Mouse (Mus musculus): Measurements from ENCODE around the gene Slc44a5. TPM values are rescaled to one million over a fixed set of nuclear protein-coding genes. Genes with fewer than 3 reads are reported as not detected.

Gene Slc44a5
- total and polyA plus RNA-seq, 3 experiments: 0.14 to 0.25 TPM; not detected in 1

DNA sequence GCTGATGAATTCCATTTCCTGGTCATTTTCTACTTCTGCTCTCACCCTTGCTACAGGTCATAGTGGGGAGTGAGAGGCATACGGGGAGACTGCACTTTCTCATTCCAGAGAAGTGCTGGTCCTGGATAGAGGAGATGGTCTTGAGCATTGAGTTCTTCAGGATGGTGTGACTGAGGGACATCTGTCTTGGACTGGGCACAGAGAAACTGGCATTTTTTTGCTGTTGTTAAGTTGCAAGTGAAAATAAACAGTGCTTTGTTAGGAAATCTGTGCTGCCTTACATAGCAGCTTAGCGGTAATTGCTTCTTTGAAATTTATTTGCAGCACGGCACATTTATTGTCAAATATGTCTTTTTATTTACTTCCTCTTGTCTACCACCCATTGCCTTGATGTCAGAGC lies 154.0 kb downstream of the Slc44a5 start:
- WGBS: 94% methylated on average over 3 of the region's 3 CpGs
- no peak for DNase-seq
- TF ChIP-seq POLR2A (IDR thresholded peaks at IDR 0.05; ENCODE audit: insufficient read depth, low read depth, low read length) (no peak), CTCF (IDR thresholded peaks at IDR 0.05) (no peak), EP300 (IDR thresholded peaks at IDR 0.05; ENCODE audit: insufficient read depth, low read depth, low read length) (no peak)
- Histone ChIP-seq H3K4me3 (no peak overlapping the region), H3K9ac (ENCODE audit: low read depth, low read length) (no peak overlapping the region), H3K27me3 (ENCODE audit: control insufficient read depth, insufficient read depth, low read length) (no peaks in the 10 kb centered on the region), H3K36me3 (ENCODE audit: control insufficient read depth, insufficient read depth, low read length) (no peaks in the 10 kb centered on the region), H3K79me2 (replicated peaks; ENCODE audit: control insufficient read depth, insufficient read depth, low read length) (0 out of 2 replicates have a peak, but pooled peaks cover 2% of the 10 kb centered on the region), H3K27ac (no peak overlapping the region), H3K4me1 (ENCODE audit: control insufficient read depth, insufficient read depth, low read length) (no peaks in the 10 kb centered on the region)
- intact Hi-C loops (cut with DNase I): no loop called here

DNA sequence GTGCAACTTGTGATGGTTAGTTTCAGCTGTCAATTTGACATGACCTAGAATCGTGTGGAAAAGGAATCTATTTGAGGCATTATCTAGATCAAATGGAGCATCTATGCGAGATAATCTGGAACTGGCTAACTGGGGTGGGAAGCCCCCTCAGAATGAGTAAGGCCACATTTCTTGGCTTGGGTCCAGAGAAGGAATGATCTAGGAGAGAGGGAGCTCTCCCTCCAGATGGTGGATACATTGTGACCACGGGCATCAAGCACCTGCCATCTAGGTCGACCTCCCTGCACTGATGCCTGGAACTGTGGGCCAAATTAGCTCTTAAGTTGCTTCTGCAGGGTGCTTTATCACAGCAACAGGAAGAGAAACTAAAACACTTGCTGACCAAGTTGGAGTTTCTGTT lies 155.8 kb downstream of the Slc44a5 start:
- H3K36me3 ChIP-seq (ENCODE audit: control insufficient read depth, insufficient read depth, low read length): no peaks in the 10 kb centered on the region
- TF ChIP-seq CTCF (IDR thresholded peaks at IDR 0.05): no peak
- no peak for TF ChIP-seq EP300 (IDR thresholded peaks at IDR 0.05; ENCODE audit: insufficient read depth, low read depth, low read length)
- TF ChIP-seq POLR2A (IDR thresholded peaks at IDR 0.05; ENCODE audit: insufficient read depth, low read depth, low read length): no peak
- H3K27me3 ChIP-seq (ENCODE audit: control insufficient read depth, insufficient read depth, low read length): no peaks in the 10 kb centered on the region
- no peak for DNase-seq
- no peak overlapping the region for H3K4me3 ChIP-seq
- 49% methylated on average over 4 of the region's 4 CpGs for WGBS
- H3K79me2 ChIP-seq (replicated peaks; ENCODE audit: control insufficient read depth, insufficient read depth, low read length): 0 out of 2 replicates have a peak, but pooled peaks cover 2% of the 10 kb centered on the region
- intact Hi-C loops (cut with DNase I): no loop called here
- no peak overlapping the region for H3K27ac ChIP-seq
- no peaks in the 10 kb centered on the region for H3K4me1 ChIP-seq (ENCODE audit: control insufficient read depth, insufficient read depth, low read length)
- no peak overlapping the region for H3K9ac ChIP-seq (ENCODE audit: low read depth, low read length)

DNA sequence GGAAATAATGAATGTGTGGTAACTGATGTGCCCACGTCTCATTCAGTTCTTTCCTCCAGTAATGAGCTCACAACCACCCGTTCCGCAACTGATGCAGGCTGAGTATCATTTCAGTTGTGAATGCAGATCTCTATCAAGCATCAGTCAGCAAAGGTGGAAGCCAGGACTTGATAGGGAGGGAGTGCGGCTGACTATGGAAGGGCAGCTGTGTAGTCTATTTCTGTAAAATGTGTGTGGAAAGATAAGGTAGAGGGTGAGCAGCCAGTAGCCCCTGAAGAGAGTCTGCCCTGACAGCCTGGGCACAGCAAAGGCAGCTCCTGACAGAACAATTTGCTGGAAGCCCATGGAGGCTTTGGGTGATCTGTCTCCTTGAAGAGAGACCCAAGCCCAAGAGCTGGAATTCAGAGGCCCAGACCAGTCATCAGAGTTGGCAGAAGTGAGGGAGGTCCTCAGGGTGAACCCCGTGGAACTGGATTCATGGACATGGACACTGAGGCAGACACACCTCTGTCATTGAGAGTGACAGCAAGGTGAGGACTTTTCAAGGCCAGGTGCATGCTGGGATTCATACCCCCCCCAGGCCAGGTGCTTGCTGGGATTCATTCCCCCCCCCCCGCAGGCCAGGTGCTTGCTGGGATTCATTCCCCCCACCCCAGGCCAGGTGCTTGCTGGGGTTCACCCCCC lies 157.3 kb downstream of the Slc44a5 start:
- 0 out of 2 replicates have a peak, but pooled peaks cover 2% of the 10 kb centered on the region for H3K79me2 ChIP-seq (replicated peaks; ENCODE audit: control insufficient read depth, insufficient read depth, low read length)
- H3K4me1 ChIP-seq (ENCODE audit: control insufficient read depth, insufficient read depth, low read length): no peaks in the 10 kb centered on the region
- no peak for DNase-seq
- no peaks in the 10 kb centered on the region for H3K27me3 ChIP-seq (ENCODE audit: control insufficient read depth, insufficient read depth, low read length)
- no peak overlapping the region for H3K9ac ChIP-seq (ENCODE audit: low read depth, low read length)
- 66% methylated on average over 6 of the region's 6 CpGs for WGBS
- H3K4me3 ChIP-seq: no peak overlapping the region
- TF ChIP-seq EP300 (IDR thresholded peaks at IDR 0.05; ENCODE audit: insufficient read depth, low read depth, low read length) (no peak), POLR2A (IDR thresholded peaks at IDR 0.05; ENCODE audit: insufficient read depth, low read depth, low read length) (no peak), CTCF (IDR thresholded peaks at IDR 0.05) (no peak)
- intact Hi-C loops (cut with DNase I): no loop called here
- H3K36me3 ChIP-seq (ENCODE audit: control insufficient read depth, insufficient read depth, low read length): no peaks in the 10 kb centered on the region
- no peak overlapping the region for H3K27ac ChIP-seq

DNA sequence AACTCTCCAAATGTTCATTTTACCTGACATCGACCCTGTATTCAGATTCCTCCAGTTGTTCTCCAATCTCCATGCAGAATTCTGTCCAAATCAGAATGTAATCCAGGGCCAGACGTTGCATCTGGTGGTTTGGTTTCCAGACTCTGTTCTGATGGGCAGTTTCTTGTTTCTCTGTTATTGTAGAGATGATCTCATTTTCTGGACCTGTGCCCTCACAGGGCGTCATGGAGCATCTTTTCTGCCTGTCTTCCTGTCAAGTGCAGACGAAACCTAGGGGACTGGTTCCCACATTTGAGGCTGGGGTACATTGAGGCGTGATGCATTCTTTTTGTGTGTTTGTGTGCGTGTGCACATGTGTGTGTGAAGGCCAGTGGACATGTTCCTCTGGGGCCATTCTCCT lies 160.8 kb downstream of the Slc44a5 start:
- no peak for DNase-seq
- no peaks in the 10 kb centered on the region for H3K27me3 ChIP-seq (ENCODE audit: control insufficient read depth, insufficient read depth, low read length)
- H3K4me1 ChIP-seq (ENCODE audit: control insufficient read depth, insufficient read depth, low read length): no peaks in the 10 kb centered on the region
- H3K36me3 ChIP-seq (ENCODE audit: control insufficient read depth, insufficient read depth, low read length): no peaks in the 10 kb centered on the region
- intact Hi-C loops (cut with DNase I): no loop called here
- H3K79me2 ChIP-seq (replicated peaks; ENCODE audit: control insufficient read depth, insufficient read depth, low read length): 0 out of 2 replicates have a peak, but pooled peaks cover 2% of the 10 kb centered on the region
- H3K27ac ChIP-seq: no peak overlapping the region
- H3K4me3 ChIP-seq: no peak overlapping the region
- no peak for TF ChIP-seq POLR2A (IDR thresholded peaks at IDR 0.05; ENCODE audit: insufficient read depth, low read depth, low read length)
- no peak for TF ChIP-seq EP300 (IDR thresholded peaks at IDR 0.05; ENCODE audit: insufficient read depth, low read depth, low read length)
- no peak for TF ChIP-seq CTCF (IDR thresholded peaks at IDR 0.05)
- 62% methylated on average over 6 of the region's 6 CpGs for WGBS
- H3K9ac ChIP-seq (ENCODE audit: low read depth, low read length): no peak overlapping the region

DNA sequence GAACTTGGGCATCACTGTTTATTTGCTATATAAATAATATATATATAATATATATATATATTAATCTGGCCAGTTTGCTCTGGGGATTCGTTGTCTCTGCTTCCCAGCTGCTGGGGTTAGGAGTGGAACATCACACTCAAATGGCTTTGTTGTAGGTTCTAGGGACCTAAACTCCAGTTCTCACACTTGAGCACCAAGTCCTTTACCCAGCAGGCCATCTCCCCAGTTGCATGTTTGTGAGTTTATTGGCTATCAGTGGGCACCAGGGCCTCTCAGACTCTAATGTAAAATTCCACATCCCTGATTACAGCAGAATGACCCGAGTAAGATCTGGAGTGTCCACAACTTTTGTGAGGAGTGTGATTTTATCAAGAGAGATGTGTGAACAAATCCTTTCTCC lies 161.5 kb downstream of the Slc44a5 start:
- WGBS: 69% methylated on average over 2 of the region's 2 CpGs
- Histone ChIP-seq H3K4me1 (ENCODE audit: control insufficient read depth, insufficient read depth, low read length) (no peaks in the 10 kb centered on the region), H3K27me3 (ENCODE audit: control insufficient read depth, insufficient read depth, low read length) (no peaks in the 10 kb centered on the region), H3K4me3 (no peak overlapping the region), H3K27ac (no peak overlapping the region), H3K79me2 (replicated peaks; ENCODE audit: control insufficient read depth, insufficient read depth, low read length) (0 out of 2 replicates have a peak, but pooled peaks cover 2% of the 10 kb centered on the region), H3K36me3 (ENCODE audit: control insufficient read depth, insufficient read depth, low read length) (no peaks in the 10 kb centered on the region), H3K9ac (ENCODE audit: low read depth, low read length) (no peak overlapping the region)
- no peak for DNase-seq
- intact Hi-C loops (cut with DNase I): no loop called here
- TF ChIP-seq CTCF (IDR thresholded peaks at IDR 0.05): no peak
- TF ChIP-seq POLR2A (IDR thresholded peaks at IDR 0.05; ENCODE audit: insufficient read depth, low read depth, low read length): no peak
- TF ChIP-seq EP300 (IDR thresholded peaks at IDR 0.05; ENCODE audit: insufficient read depth, low read depth, low read length): no peak

DNA sequence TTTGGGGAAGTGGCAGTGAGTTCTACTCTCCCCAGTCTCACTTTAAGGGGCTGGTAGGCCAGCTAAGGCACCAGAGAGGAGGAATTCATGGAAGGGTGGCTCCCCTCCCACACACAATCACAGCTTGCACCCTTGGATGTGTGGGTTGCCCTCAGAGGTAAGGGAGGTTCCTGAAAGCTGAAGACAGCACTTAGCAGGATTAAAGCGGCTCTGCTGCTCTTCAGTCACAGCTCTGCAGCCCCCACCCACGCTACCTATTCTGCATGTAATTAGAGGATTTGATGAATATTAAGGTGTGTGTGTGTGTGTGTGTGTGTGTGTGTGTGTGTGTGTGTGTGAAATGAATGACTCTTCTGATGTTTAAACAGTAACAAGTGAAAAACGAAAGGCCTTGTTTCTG lies 163.3 kb downstream of the Slc44a5 start:
- H3K4me3 ChIP-seq: no peak overlapping the region
- WGBS: 75% methylated on average over 3 of the region's 3 CpGs
- TF ChIP-seq CTCF (IDR thresholded peaks at IDR 0.05) (no peak), EP300 (IDR thresholded peaks at IDR 0.05; ENCODE audit: insufficient read depth, low read depth, low read length) (no peak), POLR2A (IDR thresholded peaks at IDR 0.05; ENCODE audit: insufficient read depth, low read depth, low read length) (no peak)

More for the DNA sequence above, 163.3 kb downstream of the Slc44a5 start:
- Histone ChIP-seq H3K9ac (ENCODE audit: low read depth, low read length) (no peak overlapping the region), H3K36me3 (ENCODE audit: control insufficient read depth, insufficient read depth, low read length) (no peaks in the 10 kb centered on the region), H3K79me2 (replicated peaks; ENCODE audit: control insufficient read depth, insufficient read depth, low read length) (0 out of 2 replicates have a peak, but pooled peaks cover 2% of the 10 kb centered on the region), H3K27me3 (ENCODE audit: control insufficient read depth, insufficient read depth, low read length) (no peaks in the 10 kb centered on the region), H3K4me1 (ENCODE audit: control insufficient read depth, insufficient read depth, low read length) (no peaks in the 10 kb centered on the region), H3K27ac (no peak overlapping the region)
- intact Hi-C loops (cut with DNase I): no loop called here
- no peak for DNase-seq
